Mouse (Mus musculus): Measurements from ENCODE around the gene Harbi1.

The Harbi1 gene

GRCm38 (mm10) chr2:91714921-91715320 lies 4.3 kb downstream of the Harbi1 start:
- DNase-seq (ENCODE audit: low read depth), result no peak

- no peak for DNase-seq (ENCODE audit: low read depth)
Measured at GRCm38 (mm10) chr2:91718276-91718675, 7.6 kb downstream of the Harbi1 start.

- no peak for DNase-seq (ENCODE audit: low read depth)
Measured at GRCm38 (mm10) chr2:91723382-91723781, 12.7 kb downstream of the Harbi1 start.

GRCm38 (mm10) chr2:91723951-91724350 lies 13.3 kb downstream of the Harbi1 start:
- no peak for DNase-seq (ENCODE audit: low read depth)

- no peak for DNase-seq (ENCODE audit: low read depth)
Measured at GRCm38 (mm10) chr2:91724716-91725115, 14.1 kb downstream of the Harbi1 start.

- DNase-seq (ENCODE audit: low read depth), result peak; percentile 35
Measured at GRCm38 (mm10) chr2:91725476-91725875, 14.8 kb downstream of the Harbi1 start.

- DNase-seq (ENCODE audit: low read depth), result no peak
Measured at GRCm38 (mm10) chr2:91727011-91727410, 16.4 kb downstream of the Harbi1 start.

- no peak for DNase-seq (ENCODE audit: low read depth)
Measured at GRCm38 (mm10) chr2:91729571-91729970, 18.9 kb downstream of the Harbi1 start.

- peak; percentile 95 for DNase-seq (ENCODE audit: low read depth)
Measured at GRCm38 (mm10) chr2:91729971-91730821, 19.5 kb downstream of the Harbi1 start, which contains the start of gene Ambra1. Gene Ambra1, plus strand, starts transcription at chr2:91730134.

- DNase-seq (ENCODE audit: low read depth), result no peak
Measured at GRCm38 (mm10) chr2:91735221-91735620, 24.6 kb downstream of the Harbi1 start.

GRCm38 (mm10) chr2:91739586-91739985 lies 28.9 kb downstream of the Harbi1 start:
- no peak for DNase-seq (ENCODE audit: low read depth)

- DNase-seq (ENCODE audit: low read depth), result no peak
Measured at GRCm38 (mm10) chr2:91744686-91745085, 34.0 kb downstream of the Harbi1 start.

- no peak for DNase-seq (ENCODE audit: low read depth)
Measured at GRCm38 (mm10) chr2:91749811-91750261, 39.2 kb downstream of the Harbi1 start.
